Mouse (Mus musculus): Measurements from ENCODE around the gene Olfr1497. TPM values are rescaled to one million over a fixed set of nuclear protein-coding genes. Genes with fewer than 3 reads are reported as not detected.

The Olfr1497 gene
- polyA plus RNA-seq (2014; fragmentation: Illumina TruSeq; extraction: RNeasy Lipid Tissue Mini Kit (QIAGEN cat#74804); ENCODE audit: low read depth, low replicate concordance): not detected

GRCm38 (mm10) chr19:13798102-13798501 lies at the start of gene Olfr1497:
TSS of gene Olfr1497 (minus strand) at chr19:13798202.

GRCm38 (mm10) chr19:13830388-13830787 lies 32.4 kb upstream of the Olfr1497 start, which contains the start of gene Olfr1500:
TSS of gene Olfr1500 (minus strand) at chr19:13830488.

GRCm38 (mm10) chr19:13819347-13819746 lies 21.3 kb upstream of the Olfr1497 start, which contains the start of gene Olfr1499:
TSS of gene Olfr1499 (minus strand) at chr19:13819447.

GRCm38 (mm10) chr19:13777578-13777977 lies 20.4 kb downstream of the Olfr1497 start, which contains the start of gene Olfr1496:
TSS of gene Olfr1496 (plus strand) at chr19:13777878.

GRCm38 (mm10) chr19:13764306-13764705 lies 33.7 kb downstream of the Olfr1497 start, which contains the start of gene Olfr1495:
TSS of gene Olfr1495 (plus strand) at chr19:13764606.

Other genes starting within 250 kb of the Olfr1497 start
- gene Olfr1484, start 214.7 kb downstream of the Olfr1497 start, polyA plus RNA-seq (2014; fragmentation: Illumina TruSeq; extraction: RNeasy Lipid Tissue Mini Kit (QIAGEN cat#74804); ENCODE audit: low read depth, low replicate concordance): not detected
- gene Olfr1487, start 180.8 kb downstream of the Olfr1497 start, polyA plus RNA-seq (2014; fragmentation: Illumina TruSeq; extraction: RNeasy Lipid Tissue Mini Kit (QIAGEN cat#74804); ENCODE audit: low read depth, low replicate concordance): not detected
- not detected for gene Olfr1489, start 166.6 kb downstream of the Olfr1497 start, polyA plus RNA-seq (2014; fragmentation: Illumina TruSeq; extraction: RNeasy Lipid Tissue Mini Kit (QIAGEN cat#74804); ENCODE audit: low read depth, low replicate concordance)
- gene Olfr1490, start 147.1 kb downstream of the Olfr1497 start, polyA plus RNA-seq (2014; fragmentation: Illumina TruSeq; extraction: RNeasy Lipid Tissue Mini Kit (QIAGEN cat#74804); ENCODE audit: low read depth, low replicate concordance): not detected
- gene Olfr1491, start 100.9 kb downstream of the Olfr1497 start, polyA plus RNA-seq (2014; fragmentation: Illumina TruSeq; extraction: RNeasy Lipid Tissue Mini Kit (QIAGEN cat#74804); ENCODE audit: low read depth, low replicate concordance): not detected
- not detected for gene Olfr1493-ps1, start 74.9 kb downstream of the Olfr1497 start, polyA plus RNA-seq (2014; fragmentation: Illumina TruSeq; extraction: RNeasy Lipid Tissue Mini Kit (QIAGEN cat#74804); ENCODE audit: low read depth, low replicate concordance)
- gene Olfr1494, start 58.5 kb downstream of the Olfr1497 start, polyA plus RNA-seq (2014; fragmentation: Illumina TruSeq; extraction: RNeasy Lipid Tissue Mini Kit (QIAGEN cat#74804); ENCODE audit: low read depth, low replicate concordance): not detected
- not detected for gene Olfr1495, start 33.6 kb downstream of the Olfr1497 start, polyA plus RNA-seq (2014; fragmentation: Illumina TruSeq; extraction: RNeasy Lipid Tissue Mini Kit (QIAGEN cat#74804); ENCODE audit: low read depth, low replicate concordance)
- not detected for gene Olfr1496, start 20.3 kb downstream of the Olfr1497 start, polyA plus RNA-seq (2014; fragmentation: Illumina TruSeq; extraction: RNeasy Lipid Tissue Mini Kit (QIAGEN cat#74804); ENCODE audit: low read depth, low replicate concordance)
- not detected for gene Olfr1499, start 21.2 kb upstream of the Olfr1497 start, polyA plus RNA-seq (2014; fragmentation: Illumina TruSeq; extraction: RNeasy Lipid Tissue Mini Kit (QIAGEN cat#74804); ENCODE audit: low read depth, low replicate concordance)
- not detected for gene Olfr1500, start 32.3 kb upstream of the Olfr1497 start, polyA plus RNA-seq (2014; fragmentation: Illumina TruSeq; extraction: RNeasy Lipid Tissue Mini Kit (QIAGEN cat#74804); ENCODE audit: low read depth, low replicate concordance)
- gene Olfr1501, start 52.5 kb upstream of the Olfr1497 start, polyA plus RNA-seq (2014; fragmentation: Illumina TruSeq; extraction: RNeasy Lipid Tissue Mini Kit (QIAGEN cat#74804); ENCODE audit: low read depth, low replicate concordance): not detected
- not detected for gene Olfr1502, start 63.6 kb upstream of the Olfr1497 start, polyA plus RNA-seq (2014; fragmentation: Illumina TruSeq; extraction: RNeasy Lipid Tissue Mini Kit (QIAGEN cat#74804); ENCODE audit: low read depth, low replicate concordance)
- not detected for gene Olfr1504, start 99.7 kb upstream of the Olfr1497 start, polyA plus RNA-seq (2014; fragmentation: Illumina TruSeq; extraction: RNeasy Lipid Tissue Mini Kit (QIAGEN cat#74804); ENCODE audit: low read depth, low replicate concordance)
- not detected for gene Olfr1505, start 115.3 kb upstream of the Olfr1497 start, polyA plus RNA-seq (2014; fragmentation: Illumina TruSeq; extraction: RNeasy Lipid Tissue Mini Kit (QIAGEN cat#74804); ENCODE audit: low read depth, low replicate concordance)